Mouse (Mus musculus): ENCODE results near the gene Cyb5r3. TPM values are rescaled to one million over a fixed set of nuclear protein-coding genes. Genes with fewer than 3 reads are reported as not detected.

Cyb5r3 gene
- polyA plus RNA-seq, 1 experiment from 2014 or later: 154 TPM

DNA sequence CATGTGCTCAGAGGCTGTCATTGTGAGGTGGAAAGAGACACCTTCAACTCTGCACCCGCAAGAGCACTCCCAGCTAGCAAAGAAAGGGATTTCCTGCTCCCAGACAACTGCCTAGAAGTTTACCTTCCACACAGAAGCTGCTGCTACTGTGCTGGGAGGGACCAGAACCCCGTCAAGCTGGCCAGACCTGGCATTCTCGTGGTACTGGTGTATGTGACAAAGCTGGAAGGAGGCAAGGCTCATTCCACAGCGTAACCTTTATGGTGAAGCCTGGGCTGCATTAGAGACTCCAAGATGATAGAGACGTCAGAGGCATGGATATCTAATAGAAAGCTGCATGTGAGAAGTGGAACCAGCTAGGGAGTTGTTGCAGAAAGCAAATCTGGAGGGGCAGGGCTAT, 47.8 kb downstream of the Cyb5r3 start:
- no peaks in the 10 kb centered on the region for H3K9me3 ChIP-seq (replicated peaks; ENCODE audit: control insufficient read depth, low read length)
- H3K36me3 ChIP-seq (ENCODE audit: control insufficient read depth, insufficient read depth, low read length): peaks cover 24% of the 10 kb centered on the region
- no peak for ATAC-seq (replicated peaks; ENCODE audit: insufficient number of reproducible peaks, low FRiP score, low TSS enrichment)
- no peak overlapping the region for H3K4me2 ChIP-seq
- peaks cover 8% of the 10 kb centered on the region for H3K4me1 ChIP-seq (ENCODE audit: control insufficient read depth, insufficient read depth, low read length)
- no peak overlapping the region for H3K9ac ChIP-seq (ENCODE audit: low read depth, low read length)
- WGBS (ENCODE audit: insufficient replicate concordance): 63% methylated on average over 5 of the region's 5 CpGs
- H3K27me3 ChIP-seq (ENCODE audit: control insufficient read depth, insufficient read depth, low read length): no peaks in the 10 kb centered on the region
- H3K27ac ChIP-seq (ENCODE audit: low read depth, low read length): no peak overlapping the region
- H3K4me3 ChIP-seq (ENCODE audit: low read depth, low read length): no peak overlapping the region

DNA sequence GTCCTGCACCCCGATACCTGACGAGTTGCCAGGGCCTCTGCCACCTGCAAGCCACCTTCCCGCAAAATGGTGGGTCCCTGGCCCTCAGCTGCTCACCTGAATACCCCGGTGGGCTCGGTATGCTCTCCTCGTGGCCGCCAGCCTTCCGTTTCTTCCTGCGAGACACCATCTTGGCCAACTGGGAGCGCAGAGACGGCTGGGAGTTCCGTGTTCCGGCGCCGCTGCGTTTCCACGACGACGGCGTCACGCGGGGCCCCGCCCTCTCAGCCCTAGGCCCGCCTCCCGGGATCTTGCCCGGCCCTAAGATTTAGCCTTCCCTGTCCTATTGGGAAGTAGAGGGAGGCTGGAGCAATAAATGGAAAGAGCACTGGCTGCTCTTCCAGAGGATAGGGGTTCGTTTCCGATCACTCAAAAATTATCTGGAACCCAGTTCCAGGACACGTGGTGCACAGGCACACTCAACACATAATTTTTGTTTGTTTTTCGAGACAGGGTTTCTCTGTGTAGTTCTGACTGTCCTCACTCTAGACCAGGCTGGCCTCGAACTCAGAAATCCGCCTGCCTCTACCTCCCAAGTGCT, 49.7 kb downstream of the Cyb5r3 start, which contains the start of gene Rrp7a:
TSS of gene Rrp7a (minus strand) at position 236 of the 580 bp plus-strand sequence.
- peak within 1 kb of the TSS; percentile 84 for H3K4me2 ChIP-seq
- peak within 1 kb of the TSS; percentile 68; the same call in 1 of the 2 replicates for H3K27ac ChIP-seq (ENCODE audit: low read depth, low read length)
- 8% methylated on average over 32 of the region's 32 CpGs for WGBS (ENCODE audit: insufficient replicate concordance)
- H3K9ac ChIP-seq (ENCODE audit: low read depth, low read length): peak within 1 kb of the TSS; percentile 82
- peaks cover 8% of the 10 kb centered on the region for H3K4me1 ChIP-seq (ENCODE audit: control insufficient read depth, insufficient read depth, low read length)
- H3K27me3 ChIP-seq (ENCODE audit: control insufficient read depth, insufficient read depth, low read length): no peaks in the 10 kb centered on the region
- no peaks in the 10 kb centered on the region for H3K9me3 ChIP-seq (replicated peaks; ENCODE audit: control insufficient read depth, low read length)
- peak within 1 kb of the TSS; percentile 94 for H3K4me3 ChIP-seq (ENCODE audit: low read depth, low read length)
- peaks cover 12% of the 10 kb centered on the region; the same call in 1 of the 2 replicates for H3K36me3 ChIP-seq (ENCODE audit: control insufficient read depth, insufficient read depth, low read length)
- peak; percentile 80 for ATAC-seq (replicated peaks; ENCODE audit: insufficient number of reproducible peaks, low FRiP score, low TSS enrichment)

DNA sequence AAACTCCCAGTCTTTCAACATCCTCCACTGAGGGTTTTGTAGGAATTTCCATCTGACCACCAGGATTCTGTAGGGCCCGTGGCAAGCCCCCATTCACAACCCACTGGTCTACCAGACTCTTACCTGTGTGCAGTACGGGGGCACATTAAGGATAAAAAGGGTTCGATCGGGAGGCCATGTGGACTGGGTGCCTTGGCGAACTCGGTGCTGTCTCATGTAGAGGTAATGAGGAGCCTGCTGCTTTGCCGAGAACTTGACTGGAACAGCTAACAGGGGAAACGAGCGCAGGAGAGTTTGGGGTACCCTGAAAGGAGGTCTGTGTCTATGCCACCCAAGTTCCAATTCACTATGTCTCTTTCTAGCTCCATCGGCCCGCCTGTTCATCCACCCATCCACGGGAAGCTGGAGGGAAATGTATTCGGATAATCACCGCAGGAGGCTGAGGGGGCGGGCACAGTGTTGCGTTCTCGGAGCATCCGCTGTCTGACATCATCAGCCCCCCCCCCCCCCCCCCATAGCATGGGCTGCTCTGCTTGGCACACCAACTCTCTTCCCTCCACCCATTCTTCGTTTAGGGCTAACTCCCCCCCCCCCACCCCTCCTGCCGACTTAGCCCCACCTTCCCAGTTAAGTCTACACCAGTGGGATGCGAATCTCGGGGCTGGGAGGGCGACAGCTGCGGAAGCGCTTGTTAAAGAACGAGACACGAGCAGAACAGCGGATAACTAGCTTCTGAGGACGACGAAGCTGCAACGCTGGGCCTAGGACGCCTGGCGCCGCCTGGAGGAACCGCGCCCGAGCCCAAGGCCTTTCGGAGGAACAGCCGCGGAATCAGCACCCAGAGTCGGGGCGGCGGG, 50.5 kb downstream of the Cyb5r3 start:
- H3K27ac ChIP-seq (ENCODE audit: low read depth, low read length): peak overlapping the region; percentile 68; the same call in 1 of the 2 replicates
- H3K27me3 ChIP-seq (ENCODE audit: control insufficient read depth, insufficient read depth, low read length): no peaks in the 10 kb centered on the region
- peak overlapping the region; percentile 84 for H3K4me2 ChIP-seq
- H3K36me3 ChIP-seq (ENCODE audit: control insufficient read depth, insufficient read depth, low read length): peaks cover 16% of the 10 kb centered on the region
- peak overlapping the region; percentile 82 for H3K9ac ChIP-seq (ENCODE audit: low read depth, low read length)
- WGBS (ENCODE audit: insufficient replicate concordance): 5% methylated on average over 42 of the region's 43 CpGs
- H3K4me3 ChIP-seq (ENCODE audit: low read depth, low read length): peak overlapping the region; percentile 94
- ATAC-seq (replicated peaks; ENCODE audit: insufficient number of reproducible peaks, low FRiP score, low TSS enrichment): peak; percentile 25; the same call in 1 of the 2 replicates
- H3K4me1 ChIP-seq (ENCODE audit: control insufficient read depth, insufficient read depth, low read length): peaks cover 8% of the 10 kb centered on the region
- no peaks in the 10 kb centered on the region for H3K9me3 ChIP-seq (replicated peaks; ENCODE audit: control insufficient read depth, low read length)

DNA sequence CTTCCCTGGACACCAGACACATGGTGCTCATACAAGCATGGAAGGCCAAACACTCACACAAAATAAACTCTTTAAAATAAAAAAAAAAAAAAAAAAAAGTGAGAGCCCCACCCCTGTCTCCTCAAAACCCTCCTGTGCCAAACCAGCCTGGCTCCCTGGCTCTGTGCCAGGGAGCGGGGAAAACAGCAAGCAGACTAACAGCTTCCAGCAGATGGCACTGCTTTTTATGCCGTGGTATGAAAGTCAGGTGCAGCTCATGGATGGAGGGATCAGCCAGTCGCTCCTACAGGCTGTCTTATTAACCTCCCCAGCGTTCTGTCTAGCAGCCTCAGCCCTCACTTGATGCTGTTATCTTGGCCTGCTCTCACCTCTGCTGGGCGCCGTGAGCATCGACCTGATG, 54.0 kb downstream of the Cyb5r3 start:
- Histone ChIP-seq H3K4me3 (ENCODE audit: low read depth, low read length) (no peak overlapping the region), H3K9ac (ENCODE audit: low read depth, low read length) (no peak overlapping the region), H3K27me3 (ENCODE audit: control insufficient read depth, insufficient read depth, low read length) (no peaks in the 10 kb centered on the region), H3K36me3 (ENCODE audit: control insufficient read depth, insufficient read depth, low read length) (peaks cover 15% of the 10 kb centered on the region; the same call in 1 of the 2 replicates), H3K27ac (ENCODE audit: low read depth, low read length) (no peak overlapping the region), H3K4me2 (no peak overlapping the region), H3K4me1 (ENCODE audit: control insufficient read depth, insufficient read depth, low read length) (peaks cover 8% of the 10 kb centered on the region), H3K9me3 (replicated peaks; ENCODE audit: control insufficient read depth, low read length) (no peaks in the 10 kb centered on the region)
- ATAC-seq (replicated peaks; ENCODE audit: insufficient number of reproducible peaks, low FRiP score, low TSS enrichment): no peak
- 59% methylated on average over 7 of the region's 7 CpGs for WGBS (ENCODE audit: insufficient replicate concordance)

DNA sequence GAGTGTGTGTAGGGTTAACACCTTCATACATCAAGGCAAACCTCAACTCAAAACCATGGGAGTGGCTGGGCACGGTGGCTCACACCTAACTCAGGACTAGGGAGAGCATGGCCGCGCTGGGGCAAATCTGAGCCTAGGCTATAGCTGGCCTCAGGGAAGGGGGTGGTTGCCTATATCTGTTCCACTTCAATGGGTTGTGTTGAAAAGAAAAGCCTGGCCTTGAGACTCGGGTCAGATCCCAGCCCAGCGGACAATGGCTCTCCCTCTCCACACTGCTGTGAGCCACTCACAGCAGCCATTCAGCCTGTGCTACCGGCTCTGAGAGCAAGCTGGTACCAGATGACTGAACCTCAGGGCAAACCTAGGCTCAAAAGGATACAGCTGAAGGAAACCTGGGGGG, 57.3 kb downstream of the Cyb5r3 start:
- Histone ChIP-seq H3K9me3 (replicated peaks; ENCODE audit: control insufficient read depth, low read length) (no peaks in the 10 kb centered on the region), H3K4me2 (no peak overlapping the region), H3K9ac (ENCODE audit: low read depth, low read length) (no peak overlapping the region), H3K27me3 (ENCODE audit: control insufficient read depth, insufficient read depth, low read length) (no peaks in the 10 kb centered on the region), H3K4me3 (ENCODE audit: low read depth, low read length) (no peak overlapping the region), H3K27ac (ENCODE audit: low read depth, low read length) (no peak overlapping the region), H3K4me1 (ENCODE audit: control insufficient read depth, insufficient read depth, low read length) (peaks cover 3% of the 10 kb centered on the region), H3K36me3 (ENCODE audit: control insufficient read depth, insufficient read depth, low read length) (peaks cover 15% of the 10 kb centered on the region; the same call in 1 of the 2 replicates)
- ATAC-seq (replicated peaks; ENCODE audit: insufficient number of reproducible peaks, low FRiP score, low TSS enrichment): no peak
- WGBS (ENCODE audit: insufficient replicate concordance): 75% methylated on average over 6 of the region's 6 CpGs

DNA sequence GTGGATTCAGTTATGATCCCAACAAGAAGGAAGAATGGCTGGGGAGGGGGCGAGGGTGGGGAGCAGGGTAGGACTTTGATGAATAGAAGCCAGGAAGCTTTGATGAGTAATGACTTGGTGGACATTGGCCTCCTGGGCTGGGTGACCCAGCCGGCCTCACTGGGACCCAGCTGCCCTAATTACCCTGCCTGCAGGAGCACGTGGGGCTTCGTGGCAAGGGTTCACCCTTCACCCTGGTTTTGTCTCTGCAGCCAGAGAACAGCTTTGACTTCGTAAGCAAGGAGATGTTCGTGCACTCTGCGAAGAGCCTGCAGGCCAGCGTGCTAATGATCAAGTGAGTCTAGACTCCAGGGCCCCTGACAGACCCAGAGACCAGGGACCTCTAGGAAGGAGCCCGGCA, 58.3 kb downstream of the Cyb5r3 start:
- peaks cover 3% of the 10 kb centered on the region for H3K4me1 ChIP-seq (ENCODE audit: control insufficient read depth, insufficient read depth, low read length)
- H3K9me3 ChIP-seq (replicated peaks; ENCODE audit: control insufficient read depth, low read length): no peaks in the 10 kb centered on the region
- no peak overlapping the region for H3K4me2 ChIP-seq
- peaks cover 15% of the 10 kb centered on the region; the same call in 1 of the 2 replicates for H3K36me3 ChIP-seq (ENCODE audit: control insufficient read depth, insufficient read depth, low read length)
- no peak overlapping the region for H3K27ac ChIP-seq (ENCODE audit: low read depth, low read length)
- no peaks in the 10 kb centered on the region for H3K27me3 ChIP-seq (ENCODE audit: control insufficient read depth, insufficient read depth, low read length)
- no peak for ATAC-seq (replicated peaks; ENCODE audit: insufficient number of reproducible peaks, low FRiP score, low TSS enrichment)
- WGBS (ENCODE audit: insufficient replicate concordance): 77% methylated on average over 9 of the region's 9 CpGs
- no peak overlapping the region for H3K9ac ChIP-seq (ENCODE audit: low read depth, low read length)
- no peak overlapping the region for H3K4me3 ChIP-seq (ENCODE audit: low read depth, low read length)

DNA sequence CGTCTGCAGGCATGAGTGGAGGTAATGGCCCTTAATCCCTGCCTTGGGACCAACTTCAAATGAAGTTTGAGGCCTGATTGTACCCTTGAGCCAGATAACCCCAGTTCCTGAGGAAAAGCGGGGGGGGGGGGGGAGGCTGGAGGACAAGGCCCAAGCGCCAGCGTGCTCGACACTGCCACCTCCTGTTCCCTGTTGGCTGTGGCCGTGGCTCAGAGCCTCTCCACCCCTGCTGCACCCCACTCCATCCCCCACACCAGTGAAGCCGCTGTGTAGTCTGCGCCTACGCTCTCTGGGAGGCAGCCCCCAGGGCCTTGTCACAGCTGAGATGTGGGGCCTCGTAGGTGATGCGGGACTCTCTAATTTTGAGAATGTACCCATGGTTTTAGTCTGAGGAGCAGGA, 59.5 kb downstream of the Cyb5r3 start:
- H3K9me3 ChIP-seq (replicated peaks; ENCODE audit: control insufficient read depth, low read length): no peaks in the 10 kb centered on the region
- whole genome bisulfite sequencing (ENCODE audit: insufficient replicate concordance): 13% methylated on average over 10 of the region's 11 CpGs
- peak; percentile 56; the same call in 1 of the 2 replicates for ATAC-seq (replicated peaks; ENCODE audit: insufficient number of reproducible peaks, low FRiP score, low TSS enrichment)
- H3K27me3 ChIP-seq (ENCODE audit: control insufficient read depth, insufficient read depth, low read length): no peaks in the 10 kb centered on the region
- H3K36me3 ChIP-seq (ENCODE audit: control insufficient read depth, insufficient read depth, low read length): peaks cover 12% of the 10 kb centered on the region; the same call in 1 of the 2 replicates
- no peak overlapping the region; the same call in 1 of the 2 replicates for H3K9ac ChIP-seq (ENCODE audit: low read depth, low read length)
- H3K4me3 ChIP-seq (ENCODE audit: low read depth, low read length): no peak overlapping the region
- no peak overlapping the region for H3K27ac ChIP-seq (ENCODE audit: low read depth, low read length)
- H3K4me2 ChIP-seq: no peak overlapping the region
- peaks cover 3% of the 10 kb centered on the region for H3K4me1 ChIP-seq (ENCODE audit: control insufficient read depth, insufficient read depth, low read length)

DNA sequence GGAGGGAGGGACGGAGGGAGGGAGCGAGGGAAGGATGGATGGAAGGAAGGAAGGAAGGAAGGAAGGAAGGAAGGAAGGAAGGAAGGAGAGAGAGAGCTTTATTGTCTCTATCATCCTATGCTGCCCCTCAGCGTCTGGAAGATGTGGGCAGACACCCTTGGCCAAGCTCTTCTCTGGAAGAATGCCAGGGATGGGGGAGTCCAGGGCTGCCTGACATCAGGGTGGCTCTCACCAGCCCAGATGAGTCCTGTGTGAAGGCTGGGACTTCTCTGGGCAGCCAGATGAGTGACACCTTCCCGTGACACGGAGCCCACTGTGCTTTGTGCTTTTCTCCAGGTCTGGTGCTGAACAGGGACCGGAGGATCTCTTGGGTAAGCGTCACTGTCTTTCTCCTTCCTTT, 60.5 kb downstream of the Cyb5r3 start:
- 78% methylated on average over 7 of the region's 7 CpGs for WGBS (ENCODE audit: insufficient replicate concordance)
- Histone ChIP-seq H3K27ac (ENCODE audit: low read depth, low read length) (no peak overlapping the region), H3K4me2 (no peak overlapping the region), H3K4me1 (ENCODE audit: control insufficient read depth, insufficient read depth, low read length) (peaks cover 3% of the 10 kb centered on the region), H3K36me3 (ENCODE audit: control insufficient read depth, insufficient read depth, low read length) (0 out of 2 replicates have a peak, but pooled peaks cover 7% of the 10 kb centered on the region), H3K9ac (ENCODE audit: low read depth, low read length) (no peak overlapping the region), H3K4me3 (ENCODE audit: low read depth, low read length) (no peak overlapping the region), H3K27me3 (ENCODE audit: control insufficient read depth, insufficient read depth, low read length) (no peaks in the 10 kb centered on the region), H3K9me3 (replicated peaks; ENCODE audit: control insufficient read depth, low read length) (no peaks in the 10 kb centered on the region)
- ATAC-seq (replicated peaks; ENCODE audit: insufficient number of reproducible peaks, low FRiP score, low TSS enrichment): no peak
